Mouse (Mus musculus): ENCODE measurements around the gene Mark3.

DNA sequence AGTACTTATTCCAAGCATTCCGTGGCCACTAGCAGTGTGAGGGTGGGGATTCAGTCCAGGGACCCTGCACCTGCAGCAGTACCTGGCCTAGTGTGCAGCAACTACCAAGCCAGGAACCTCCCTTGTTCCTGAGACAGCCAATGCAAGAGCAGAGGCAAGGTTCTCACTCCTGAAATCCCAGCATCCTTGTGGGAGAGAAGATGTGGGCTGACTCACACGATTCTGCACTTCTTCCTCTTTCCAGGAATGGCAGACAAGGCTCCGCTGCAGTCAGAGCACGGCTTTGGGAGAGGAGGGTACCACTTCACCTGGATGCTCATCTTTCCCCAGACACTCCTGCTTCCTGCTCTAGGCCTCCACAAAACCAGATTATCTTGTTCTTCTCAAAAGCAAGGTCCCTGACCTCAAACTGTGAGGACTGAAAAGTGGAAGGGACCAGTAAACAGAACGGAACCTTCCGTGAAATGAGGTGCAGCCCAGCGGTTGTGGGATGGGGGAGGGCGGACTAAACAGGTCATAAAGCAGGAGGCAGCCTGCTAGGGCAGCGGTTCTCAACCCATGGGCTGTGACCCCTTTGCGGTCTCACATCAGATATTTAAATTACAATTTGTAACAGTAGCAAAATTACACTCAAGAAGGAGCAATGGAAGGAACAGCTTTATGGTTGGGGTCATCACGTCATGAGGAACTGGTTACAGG, 41.1 kb upstream of the Mark3 start:
- TF ChIP-seq POLR2A (IDR thresholded peaks at IDR 0.05; ENCODE audit: insufficient read depth, low read depth, low read length) (no peak), CTCF (IDR thresholded peaks at IDR 0.05; ENCODE audit: insufficient read depth, low read depth, low read length) (no peak)

Data from olfactory bulb, adult 2 months (tissue).